Mouse (Mus musculus): ENCODE measurements around the gene Gm5485. TPM values are rescaled to one million over a fixed set of nuclear protein-coding genes. Genes with fewer than 3 reads are reported as not detected.

Gm5485 gene
- polyA plus RNA-seq (2015; fragmentation: Illumina TruSeq; extraction: RNeasy Lipid Tissue Mini Kit (QIAGEN cat#74804); ENCODE audit: insufficient read depth, low read depth, low replicate concordance) = not detected

GRCm38 (mm10) chr16:48412246-48412645 lies at the start of gene Gm5485:
Gene Gm5485, minus strand, starts transcription at chr16:48412416.

GRCm38 (mm10) chr16:48431027-48431426 lies 18.8 kb upstream of the Gm5485 start, which contains the start of gene Morc1:
Gene Morc1, plus strand, starts transcription at chr16:48431237.

Other genes with a start within 250 kb of the Gm5485 start
- gene Dppa4, start 128.7 kb downstream of the Gm5485 start, polyA plus RNA-seq (2015; fragmentation: Illumina TruSeq; extraction: RNeasy Lipid Tissue Mini Kit (QIAGEN cat#74804); ENCODE audit: insufficient read depth, low read depth, low replicate concordance) = not detected
- gene Dppa2, start 108.5 kb downstream of the Gm5485 start, polyA plus RNA-seq (2015; fragmentation: Illumina TruSeq; extraction: RNeasy Lipid Tissue Mini Kit (QIAGEN cat#74804); ENCODE audit: insufficient read depth, low read depth, low replicate concordance) = not detected
- not detected for gene Morc1, start 18.8 kb upstream of the Gm5485 start, polyA plus RNA-seq (2015; fragmentation: Illumina TruSeq; extraction: RNeasy Lipid Tissue Mini Kit (QIAGEN cat#74804); ENCODE audit: insufficient read depth, low read depth, low replicate concordance)